8 mouse cellular contexts compared by ENCODE assay signal in genomic region chr7:127022528-127023271, GRCm38 (mm10). TPM values are rescaled to one million over a fixed set of nuclear protein-coding genes. Genes with fewer than 3 reads are reported as not detected.
A peak's percentile ranks its signal among the peaks of the same experiment; 100 is the strongest.
DNase-seq lines count a peak whose midpoint lies in the region; ATAC-seq lines count a peak whose summit lies in the region.

No protein-coding gene starts in this region.

- H3K4me2 ChIP-seq in limb, embryonic 11.5 days (ENCODE audit: low read depth, severe bottlenecking): peak overlapping the region; percentile 83
- H3K4me2 ChIP-seq in neural tube, embryonic 15.5 days: peak overlapping the region; percentile 90

- H3K4me3 ChIP-seq in megakaryocyte, embryonic 14.5 days (replicated peaks): peak overlapping the region; percentile 96
- peak overlapping the region; percentile 97 for H3K4me3 ChIP-seq in limb, embryonic 11.5 days (ENCODE audit: low read depth, low read length)
- 0 out of 2 replicates have a peak overlapping the region, but pooled peaks have one; percentile 0 for H3K4me3 ChIP-seq in neural tube, embryonic 15.5 days (replicated peaks)

- H3K27me3 ChIP-seq in megakaryocyte, embryonic 14.5 days (replicated peaks): no peaks in the 10 kb centered on the region
- no peaks in the 10 kb centered on the region for H3K27me3 ChIP-seq in limb, embryonic 11.5 days (ENCODE audit: control insufficient read depth, insufficient read depth, low read length)
- no peaks in the 10 kb centered on the region for H3K27me3 ChIP-seq in neural tube, embryonic 15.5 days (replicated peaks)

- H3K9me3 ChIP-seq in megakaryocyte, embryonic 14.5 days: no peaks in the 10 kb centered on the region
- no peaks in the 10 kb centered on the region for H3K9me3 ChIP-seq in limb, embryonic 11.5 days (ENCODE audit: control insufficient read depth, low read length)
- H3K9me3 ChIP-seq in neural tube, embryonic 15.5 days (replicated peaks): no peaks in the 10 kb centered on the region

- peak; percentile 44 for DNase-seq in cerebellum, adult 11 months
- no peak for DNase-seq in cerebellum, adult 8-10 months
- no peak for DNase-seq in limb, embryonic 11.5 days (ENCODE audit: low spot score)
- no peak for DNase-seq in embryo, embryonic 11 days
- DNase-seq in layer of hippocampus, adult 9-11 months: no peak

- H3K27ac ChIP-seq in limb, embryonic 11.5 days (replicated peaks; ENCODE audit: low read depth, low read length): no peak overlapping the region; the same call in 1 of the 2 replicates
- peak overlapping the region; percentile 33; the same call in 1 of the 2 replicates for H3K27ac ChIP-seq in neural tube, embryonic 15.5 days (replicated peaks)

- WGBS in limb, embryonic 11.5 days: 76% methylated on average over 7 of the region's 7 CpGs
- WGBS in neural tube, embryonic 15.5 days: 84% methylated on average over 7 of the region's 7 CpGs

- H3K9ac ChIP-seq in limb, embryonic 11.5 days (ENCODE audit: low read length): peak overlapping the region; percentile 17; the same call in 1 of the 2 replicates
- H3K9ac ChIP-seq in neural tube, embryonic 15.5 days (replicated peaks): peak overlapping the region; percentile 99; the same call in 1 of the 2 replicates

- no peak for ATAC-seq in megakaryocyte, adult 5-6 weeks (ENCODE audit: poor library complexity, severe bottlenecking)
- no peak for ATAC-seq in limb, embryonic 11.5 days (ENCODE audit: insufficient number of reproducible peaks, low FRiP score, low TSS enrichment, low read depth)
- no peak for ATAC-seq in neural tube, embryonic 15.5 days (ENCODE audit: low FRiP score)

- peaks cover 76% of the 10 kb centered on the region for H3K4me1 ChIP-seq in megakaryocyte, embryonic 14.5 days
- peaks cover 49% of the 10 kb centered on the region for H3K4me1 ChIP-seq in limb, embryonic 11.5 days (ENCODE audit: control insufficient read depth, insufficient read depth, low read length)
- peaks cover 77% of the 10 kb centered on the region for H3K4me1 ChIP-seq in neural tube, embryonic 15.5 days

- peaks cover 48% of the 10 kb centered on the region for H3K36me3 ChIP-seq in megakaryocyte, embryonic 14.5 days (replicated peaks; ENCODE audit: low read length)
- H3K36me3 ChIP-seq in limb, embryonic 11.5 days (ENCODE audit: control insufficient read depth, insufficient read depth, low read length): peaks cover 22% of the 10 kb centered on the region
- peaks cover 23% of the 10 kb centered on the region for H3K36me3 ChIP-seq in neural tube, embryonic 15.5 days

RNA-seq across cellular contexts. Expression of gene Prrt2, which starts 1.7 kb away (rescaled TPM):
- 0.68 and 3.9 TPM in 2 replicates for polyA plus RNA-seq in megakaryocyte, embryonic 14.5 days (2012; ENCODE audit: insufficient read depth, low replicate concordance)
- 0.20 and 1.8 TPM in 2 replicates for total RNA-seq in megakaryocyte, adult 5-6 weeks (2015)
- 2.4 and 3.0 TPM in 2 replicates for total RNA-seq in megakaryocyte, adult 5-6 weeks (2017)
- polyA plus RNA-seq in limb, embryonic 11.5 days (2014; fragmentation: Nextera tagmentation; extraction: Ambion mirVana): 7.7 and 9.2 TPM in 2 replicates
- polyA plus RNA-seq in neural tube, embryonic 15.5 days (2015; fragmentation: Nextera tagmentation; extraction: Ambion mirVana): 69.9 and 72.5 TPM in 2 replicates

RNA-seq across cellular contexts. Expression of gene Gm42742, which starts 1.8 kb away (rescaled TPM):
- 164 and 252 TPM in 2 replicates for polyA plus RNA-seq in megakaryocyte, embryonic 14.5 days (2012; ENCODE audit: insufficient read depth, low replicate concordance)
- 15.4 TPM in 1 of 2 replicates, not detected in the other for total RNA-seq in megakaryocyte, adult 5-6 weeks (2015)
- 45.4 TPM in 1 of 2 replicates, not detected in the other for total RNA-seq in megakaryocyte, adult 5-6 weeks (2017)
- polyA plus RNA-seq in limb, embryonic 11.5 days (2014; fragmentation: Nextera tagmentation; extraction: Ambion mirVana): 26.2 and 66.8 TPM in 2 replicates
- 18.8 and 54.5 TPM in 2 replicates for polyA plus RNA-seq in neural tube, embryonic 15.5 days (2015; fragmentation: Nextera tagmentation; extraction: Ambion mirVana)

RNA-seq across cellular contexts. Expression of gene Maz, which starts 4.1 kb away (rescaled TPM):
- 324 and 1,017 TPM in 2 replicates for polyA plus RNA-seq in megakaryocyte, embryonic 14.5 days (2012; ENCODE audit: insufficient read depth, low replicate concordance)
- total RNA-seq in megakaryocyte, adult 5-6 weeks (2015): 79.8 and 80.9 TPM in 2 replicates
- 44.4 and 45.1 TPM in 2 replicates for total RNA-seq in megakaryocyte, adult 5-6 weeks (2017)
- polyA plus RNA-seq in limb, embryonic 11.5 days (2014; fragmentation: Nextera tagmentation; extraction: Ambion mirVana): 84.8 TPM in 2 replicates
- polyA plus RNA-seq in neural tube, embryonic 15.5 days (2015; fragmentation: Nextera tagmentation; extraction: Ambion mirVana): 78.1 and 82.6 TPM in 2 replicates

RNA-seq across cellular contexts. Expression of gene Pagr1a, which starts 5.5 kb away (rescaled TPM):
- polyA plus RNA-seq in megakaryocyte, embryonic 14.5 days (2012; ENCODE audit: insufficient read depth, low replicate concordance): 15.8 and 94.8 TPM in 2 replicates
- total RNA-seq in megakaryocyte, adult 5-6 weeks (2015): 40.7 and 62.5 TPM in 2 replicates
- total RNA-seq in megakaryocyte, adult 5-6 weeks (2017): 25.5 and 67.0 TPM in 2 replicates
- polyA plus RNA-seq in limb, embryonic 11.5 days (2014; fragmentation: Nextera tagmentation; extraction: Ambion mirVana): 59.5 and 88.7 TPM in 2 replicates
- 52.5 and 80.1 TPM in 2 replicates for polyA plus RNA-seq in neural tube, embryonic 15.5 days (2015; fragmentation: Nextera tagmentation; extraction: Ambion mirVana)

RNA-seq across cellular contexts. Expression of gene Pagr1b, which starts 6.4 kb away (rescaled TPM):
- 4.2 TPM in 1 of 2 replicates, not detected in the other for polyA plus RNA-seq in megakaryocyte, embryonic 14.5 days (2012; ENCODE audit: insufficient read depth, low replicate concordance)
- 0.54 and 1.6 TPM in 2 replicates for total RNA-seq in megakaryocyte, adult 5-6 weeks (2015)
- not detected in 2 replicates for total RNA-seq in megakaryocyte, adult 5-6 weeks (2017)
- not detected in 2 replicates for polyA plus RNA-seq in limb, embryonic 11.5 days (2014; fragmentation: Nextera tagmentation; extraction: Ambion mirVana)
- polyA plus RNA-seq in neural tube, embryonic 15.5 days (2015; fragmentation: Nextera tagmentation; extraction: Ambion mirVana): 0.79 and 1.2 TPM in 2 replicates

Comparison
In these comparisons a context has a peak if more than half of its experiments do, and no peak if none do; other contexts are left out.
1. H3K4me3 ChIP-seq: peak in every context shown above with its lines; median percentile 97 in limb, embryonic 11.5 days; 96 in megakaryocyte, embryonic 14.5 days; 0 in neural tube, embryonic 15.5 days.